Mouse (Mus musculus): ENCODE data around the gene Ffar3.
"Not testable (repeated sequence)": the region's sequence is repeated elsewhere in the genome, so short reads cannot be mapped to it uniquely, and the experiment has no call there.

Gene Ffar3

DNA sequence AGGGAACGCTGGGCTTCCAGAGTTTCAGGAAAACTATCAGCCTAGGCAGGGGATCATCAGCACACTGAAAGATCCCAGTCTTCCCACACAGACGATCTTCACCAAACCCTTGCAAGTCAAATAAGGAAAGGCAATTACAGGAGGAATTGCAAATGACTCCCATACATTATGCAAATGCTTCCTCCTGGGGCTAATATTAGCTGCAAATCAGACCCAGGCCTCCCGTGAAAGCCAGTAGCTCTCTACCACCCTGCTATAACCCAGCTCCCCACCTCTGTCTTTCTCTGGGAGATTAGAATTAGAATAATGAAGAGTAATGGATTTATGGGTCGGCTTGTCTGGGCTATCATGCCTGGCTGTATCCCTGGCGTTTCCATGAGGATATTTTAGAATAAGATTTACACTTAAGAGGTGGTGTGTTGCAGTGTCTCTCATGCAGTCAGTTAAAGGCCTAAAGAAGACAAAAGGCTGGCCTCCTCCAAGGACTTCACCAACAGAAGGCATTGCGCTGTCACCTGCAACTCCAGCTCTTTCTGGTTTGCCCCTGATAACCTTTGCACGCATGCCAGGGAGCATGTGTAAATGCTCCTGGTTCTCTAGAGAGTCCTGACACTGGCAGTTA is 11.2 kb downstream of the Ffar3 start:
- DNase-seq (ENCODE audit: low read depth, low spot score) = no peak

DNA sequence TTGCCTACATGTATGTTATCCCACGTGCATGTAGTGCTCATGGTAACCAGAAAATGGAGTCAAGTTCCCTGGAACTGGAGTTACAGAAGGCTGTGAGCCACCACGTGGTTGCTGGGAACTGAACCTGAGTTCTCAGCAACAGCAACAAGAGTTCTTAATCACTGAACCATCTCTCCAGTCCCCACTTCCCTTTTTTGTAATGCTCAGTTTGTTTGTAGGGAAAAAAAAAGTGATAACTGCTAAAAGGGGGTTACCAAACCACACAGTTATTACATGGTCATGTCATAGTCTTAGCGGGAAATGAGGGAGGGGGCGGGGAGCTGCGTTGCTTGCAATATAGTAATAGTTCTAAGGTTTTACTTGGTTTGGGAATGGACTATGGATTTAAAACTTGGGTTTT is 13.9 kb downstream of the Ffar3 start:
- no peak for DNase-seq (ENCODE audit: low read depth, low spot score)

DNA sequence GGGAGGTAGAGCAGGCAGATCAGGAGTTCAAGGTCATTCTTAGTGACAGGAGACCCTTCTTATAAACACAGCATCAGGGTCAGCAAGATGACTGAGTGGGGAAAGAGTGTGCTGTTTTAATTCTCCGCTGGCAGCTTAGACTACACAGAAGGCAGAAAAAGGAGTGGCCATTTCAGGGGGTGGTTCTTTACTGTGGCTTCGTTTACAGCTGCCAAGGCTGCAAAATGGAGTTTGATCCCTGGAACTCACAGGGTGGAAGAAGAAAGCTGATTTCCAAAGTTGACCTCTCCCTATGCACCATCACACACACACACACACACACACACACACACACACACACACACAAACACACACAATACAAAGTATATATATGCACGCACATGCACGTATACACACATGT is 14.6 kb downstream of the Ffar3 start:
- DNase-seq (ENCODE audit: low read depth, low spot score) = no peak

DNA sequence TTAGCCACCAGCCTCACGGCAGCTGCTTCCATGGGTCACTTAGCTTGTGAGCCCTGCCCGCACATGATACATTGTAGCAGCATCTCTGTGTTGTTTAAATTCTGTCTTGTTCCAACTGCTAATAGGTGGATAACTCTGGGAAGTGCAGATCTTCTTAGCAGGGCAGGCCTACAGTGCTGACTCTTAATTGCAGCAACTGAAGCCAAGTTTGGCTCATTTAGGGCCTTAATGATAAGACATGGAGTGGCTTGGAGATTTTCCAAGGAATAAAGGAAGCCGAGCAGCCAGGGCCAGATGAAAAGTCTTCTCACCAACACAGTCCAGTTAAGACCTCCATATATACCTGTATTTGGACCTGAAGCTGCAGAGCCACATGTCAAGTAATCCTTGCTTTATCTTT is 15.7 kb downstream of the Ffar3 start:
- no peak for DNase-seq (ENCODE audit: low read depth, low spot score)

DNA sequence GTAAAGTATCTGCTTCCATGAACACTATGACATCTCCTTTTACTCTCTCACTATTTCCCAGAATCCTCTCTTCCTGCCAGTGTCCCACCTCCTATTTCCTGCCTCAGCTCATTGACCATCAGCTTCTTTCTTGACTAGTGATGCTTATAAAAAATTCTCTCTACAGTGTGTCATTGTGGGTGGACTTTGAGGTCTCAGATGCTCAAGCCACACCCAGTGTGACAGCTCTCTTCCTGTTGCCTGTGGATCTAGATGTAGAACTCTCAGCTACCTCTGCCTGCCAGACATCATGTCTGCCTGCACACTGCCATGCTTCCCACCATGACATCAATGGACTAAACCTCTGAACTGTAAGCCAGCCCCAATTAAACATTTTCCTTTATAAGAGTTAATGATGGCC is 18.7 kb downstream of the Ffar3 start:
- no peak for DNase-seq (ENCODE audit: low read depth, low spot score)

DNA sequence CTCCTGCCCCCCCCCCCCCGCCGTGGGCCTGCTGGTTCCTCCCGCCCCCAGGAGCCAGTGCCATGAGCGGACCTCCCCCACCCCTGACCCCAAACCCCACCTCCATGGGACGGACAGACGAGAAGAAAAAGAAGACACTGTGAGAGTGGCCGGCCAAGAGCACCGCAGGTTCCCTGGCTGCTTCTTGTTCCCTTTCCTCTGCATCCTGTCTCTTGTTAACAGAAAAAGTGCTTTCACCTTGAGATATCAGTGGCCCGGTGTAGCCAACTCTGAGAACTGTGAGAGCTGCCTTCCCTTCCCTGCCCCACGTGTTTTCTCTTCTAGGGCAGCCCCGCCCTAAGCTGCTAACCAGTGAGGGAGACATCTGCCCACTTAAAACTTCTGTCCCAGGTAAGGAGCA is 23.3 kb downstream of the Ffar3 start:
- DNase-seq (ENCODE audit: low read depth, low spot score) = not testable (repeated sequence)

DNA sequence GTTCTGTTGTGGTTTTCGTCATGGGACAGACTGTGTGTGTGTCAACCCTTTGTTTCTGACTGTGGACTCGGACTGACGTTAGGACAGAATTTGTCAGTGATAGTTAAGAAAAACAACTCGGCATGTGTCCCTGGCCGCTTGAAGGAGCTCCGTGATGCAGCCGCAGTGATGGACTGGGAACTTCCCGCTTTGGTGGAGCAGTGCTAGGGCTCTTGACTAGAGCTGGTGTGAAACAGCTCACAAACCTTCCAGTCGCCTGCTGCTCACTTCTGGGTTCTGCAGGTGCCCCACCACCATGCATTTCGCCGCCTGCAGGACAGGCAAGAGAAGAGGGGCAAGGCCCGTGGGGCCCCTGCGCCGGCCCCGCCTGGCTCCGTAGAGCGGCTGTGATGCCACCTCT is 23.7 kb downstream of the Ffar3 start:
- no peak for DNase-seq (ENCODE audit: low read depth, low spot score)

DNA sequence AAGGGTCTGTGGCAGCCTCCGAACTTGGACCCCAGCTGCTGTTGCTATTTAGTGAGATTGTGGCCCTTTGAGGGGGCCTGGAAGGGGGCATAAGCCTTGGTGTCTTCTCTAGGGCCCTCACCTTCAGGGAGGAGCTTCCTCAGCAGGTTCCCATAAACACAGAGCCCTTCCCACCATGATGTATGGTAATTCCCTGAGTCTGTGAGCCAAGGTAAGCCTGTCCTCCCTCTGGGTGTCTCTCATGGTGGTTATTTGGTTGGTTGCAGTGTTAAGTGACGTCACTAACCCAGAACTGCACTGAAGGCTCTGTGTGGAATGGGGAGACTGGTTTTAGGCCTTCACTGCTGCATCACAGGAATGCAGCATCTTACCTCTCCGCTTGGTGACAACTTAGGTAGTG is 26.6 kb downstream of the Ffar3 start:
- no peak for DNase-seq (ENCODE audit: low read depth, low spot score)

DNA sequence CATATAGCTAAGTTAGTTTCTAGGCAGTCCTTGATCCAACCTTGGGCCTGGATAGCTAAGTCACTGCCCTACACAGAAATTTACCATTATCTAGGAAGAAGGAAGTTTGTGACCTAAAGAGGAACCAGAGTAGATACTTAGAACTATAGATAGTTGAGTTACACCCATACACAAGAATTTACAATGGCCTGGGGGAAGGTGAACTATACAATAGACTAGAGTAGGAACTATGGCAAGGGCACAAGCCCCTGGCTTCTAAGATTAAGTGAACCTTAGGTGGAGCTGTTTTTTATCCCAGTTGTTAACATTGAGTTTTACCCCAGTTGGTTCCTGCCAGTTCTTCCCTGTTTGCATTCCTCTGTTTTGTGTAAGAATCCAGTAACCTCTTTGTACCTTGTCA is 27.1 kb downstream of the Ffar3 start:
- not testable (repeated sequence) for DNase-seq (ENCODE audit: low read depth, low spot score)

DNA sequence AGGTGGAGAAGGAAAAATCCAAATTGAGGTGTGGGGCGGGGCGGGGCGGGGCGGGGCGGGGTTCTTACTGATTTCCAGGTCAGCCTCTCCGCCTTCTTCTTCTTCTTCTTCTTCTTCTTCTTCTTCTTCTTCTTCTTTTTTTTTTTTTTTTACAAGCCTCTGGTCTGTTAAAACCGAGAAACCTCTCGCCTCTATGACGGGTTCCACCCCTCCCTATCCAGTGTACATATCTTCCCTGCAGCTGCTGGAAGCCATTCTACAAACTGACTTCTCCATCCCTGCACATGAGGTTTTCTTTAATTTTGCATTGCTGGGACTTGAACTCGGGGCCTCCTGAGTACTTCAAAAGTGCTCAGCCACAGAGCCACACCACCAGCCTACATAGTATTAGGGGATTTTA is 29.3 kb downstream of the Ffar3 start:
- DNase-seq (ENCODE audit: low read depth, low spot score) = no peak

DNA sequence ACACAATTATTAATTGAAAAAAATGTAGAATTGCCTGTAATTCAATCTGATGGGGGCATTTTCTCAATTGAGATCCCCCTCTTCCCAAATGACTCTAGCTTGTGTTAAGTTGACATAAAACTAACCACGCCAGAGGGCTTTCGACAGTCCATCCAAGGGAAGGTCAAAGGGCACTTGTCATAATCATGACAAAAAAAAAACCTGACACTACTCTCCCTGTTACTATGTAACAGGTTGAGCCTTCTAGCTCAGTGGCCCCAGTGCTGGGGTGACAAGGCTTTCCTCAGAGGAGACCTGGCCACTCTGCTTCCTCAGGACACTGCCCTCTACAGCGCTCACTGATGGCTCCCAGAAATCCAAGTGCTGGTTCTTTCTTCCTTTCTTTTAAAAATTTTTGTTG is 31.7 kb downstream of the Ffar3 start:
- no peak for DNase-seq (ENCODE audit: low read depth, low spot score)

DNA sequence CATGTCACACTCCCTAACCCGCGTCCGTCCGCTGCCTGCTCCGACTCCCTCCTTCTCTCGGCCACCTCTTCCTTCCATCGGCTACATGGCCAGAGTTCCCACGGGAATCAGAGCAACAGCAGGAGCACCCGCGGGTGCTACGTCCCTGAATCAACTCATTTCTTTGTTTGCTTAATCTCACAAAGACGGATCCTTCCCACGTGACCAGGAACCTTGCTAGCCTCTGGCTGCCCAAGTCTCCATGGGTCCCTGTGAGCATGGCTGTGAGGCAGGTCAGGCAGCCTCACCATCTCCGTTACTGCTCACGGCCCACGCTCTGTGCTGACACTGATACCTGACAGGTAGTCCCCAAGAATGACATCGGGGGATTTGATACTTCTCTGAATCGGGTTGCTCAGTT is 32.3 kb downstream of the Ffar3 start, which contains the start of gene Ffar2:
Gene Ffar2 (minus strand): TSS at position 101 of the 400 bp plus-strand sequence.
- DNase-seq (ENCODE audit: low read depth, low spot score) = no peak

DNA sequence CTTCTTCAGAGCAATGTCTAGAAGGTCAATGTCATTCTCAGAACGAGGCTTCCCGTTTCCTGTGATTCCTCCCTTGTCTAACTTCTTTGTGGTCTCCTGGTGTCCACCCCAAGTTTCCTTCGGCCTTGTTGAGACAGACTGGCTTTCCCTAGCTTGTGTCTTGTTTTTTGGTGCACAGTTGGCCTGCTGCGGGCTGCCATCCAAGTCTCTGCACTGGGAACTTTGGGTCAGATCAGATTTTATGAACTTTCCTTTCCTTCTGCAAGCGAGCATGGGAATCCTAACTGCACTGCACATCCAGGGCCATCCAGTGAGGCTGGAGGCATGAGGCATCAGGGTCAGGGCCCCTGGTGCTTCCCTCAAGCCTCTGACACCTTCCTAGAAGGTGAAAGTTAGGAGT is 34.4 kb downstream of the Ffar3 start:
- DNase-seq (ENCODE audit: low read depth, low spot score) = no peak

DNA sequence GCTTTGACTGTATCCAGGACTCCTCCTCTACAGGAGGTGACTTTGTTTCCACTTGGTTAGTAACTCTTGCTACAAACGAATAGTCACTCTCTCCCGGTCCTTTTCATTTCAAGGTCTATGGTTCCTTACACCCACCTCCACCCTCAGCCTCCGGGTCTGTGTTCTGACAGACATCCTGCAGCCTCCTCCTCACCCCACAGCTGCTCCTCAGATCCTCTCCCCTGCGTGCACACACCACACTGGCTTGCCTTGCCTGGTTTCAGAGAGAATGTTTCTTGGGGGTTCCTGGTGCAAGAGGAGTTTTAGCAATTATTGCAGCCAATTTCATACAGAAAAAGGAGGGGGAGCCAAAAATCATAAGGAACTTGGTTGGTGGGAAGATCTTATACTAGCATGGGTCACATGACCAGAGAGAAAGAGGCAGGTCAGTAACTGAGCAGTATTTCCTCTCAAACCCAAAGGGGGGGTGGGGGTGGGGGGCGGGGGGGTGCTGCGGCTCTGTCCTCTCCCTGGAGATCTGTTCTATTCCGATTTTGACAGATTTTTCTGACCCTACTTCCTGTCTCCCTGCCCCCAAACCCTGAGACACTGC is 35.0 kb downstream of the Ffar3 start:
- DNase-seq (ENCODE audit: low read depth, low spot score) = no peak

DNA sequence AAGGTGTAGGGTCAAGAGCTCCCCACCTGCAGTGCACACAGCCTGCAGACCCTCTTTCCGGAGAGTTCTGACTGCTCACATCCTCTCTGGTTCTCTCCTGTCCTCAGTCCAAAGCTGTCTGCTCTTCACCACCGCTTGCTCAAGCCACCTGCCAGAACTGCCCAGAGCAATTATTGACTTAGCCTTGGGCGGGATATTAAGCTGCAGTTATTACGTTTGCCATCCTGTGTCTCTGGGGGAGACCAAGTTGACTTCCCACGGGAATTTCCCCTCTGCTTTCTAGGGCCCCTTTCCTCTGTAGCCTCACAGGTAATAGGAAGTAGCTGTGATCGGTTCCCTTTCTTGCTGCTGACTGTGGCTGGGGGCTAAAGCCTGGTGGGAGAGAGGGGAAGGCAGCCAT is 35.8 kb downstream of the Ffar3 start:
- no peak for DNase-seq (ENCODE audit: low read depth, low spot score)

DNA sequence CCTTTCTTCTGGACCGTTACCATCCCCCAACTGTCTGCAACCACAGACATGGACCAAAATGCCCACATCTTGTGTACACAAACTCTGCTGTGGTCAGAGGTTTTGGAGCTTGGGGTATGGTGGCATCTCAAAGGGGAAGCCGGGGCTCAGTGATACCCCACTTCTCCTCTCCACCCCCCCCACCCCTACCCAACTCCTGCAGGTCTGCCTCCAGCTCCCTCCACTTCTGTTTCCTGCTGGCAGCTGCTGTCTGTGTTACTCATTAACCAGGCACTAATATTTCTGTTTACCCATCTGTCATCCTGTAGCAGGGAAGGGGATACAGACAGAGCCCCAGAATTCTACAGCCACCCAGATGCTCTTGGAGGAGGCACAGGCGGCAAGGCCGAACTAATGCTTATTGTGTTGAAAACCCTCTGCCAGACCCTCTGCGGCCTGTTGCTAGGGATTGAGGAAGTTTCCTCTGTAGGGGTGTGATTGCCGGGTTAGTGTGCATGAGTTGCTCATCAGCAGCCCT is 43.6 kb downstream of the Ffar3 start:
- no peak for DNase-seq (ENCODE audit: low read depth, low spot score)

DNA sequence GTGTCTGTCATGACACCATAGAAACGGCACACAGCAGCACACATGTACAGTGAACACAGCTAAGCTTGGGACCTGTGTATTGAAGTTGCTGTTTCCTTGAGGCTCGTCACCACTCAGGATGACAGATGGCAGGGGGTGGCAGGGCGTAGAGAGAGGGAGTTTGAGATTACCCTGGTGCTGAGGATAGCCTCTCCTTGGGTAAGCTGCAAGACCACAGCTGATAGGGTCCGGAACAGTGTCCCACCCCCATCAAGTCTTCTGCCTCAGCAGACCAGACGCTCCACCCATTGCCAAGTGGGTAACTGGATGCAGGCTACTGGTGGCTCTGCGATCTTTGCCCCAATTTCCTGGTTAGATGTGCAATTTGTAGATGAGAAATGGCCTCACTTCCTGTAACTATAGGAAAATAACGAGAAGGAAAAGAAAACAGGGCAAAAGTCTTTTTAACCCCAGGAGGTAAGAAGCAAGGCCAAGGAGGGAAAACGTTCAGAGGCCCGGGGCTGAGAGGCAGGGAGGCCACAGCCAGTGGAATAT is 44.2 kb downstream of the Ffar3 start:
- DNase-seq (ENCODE audit: low read depth, low spot score) = no peak

DNA sequence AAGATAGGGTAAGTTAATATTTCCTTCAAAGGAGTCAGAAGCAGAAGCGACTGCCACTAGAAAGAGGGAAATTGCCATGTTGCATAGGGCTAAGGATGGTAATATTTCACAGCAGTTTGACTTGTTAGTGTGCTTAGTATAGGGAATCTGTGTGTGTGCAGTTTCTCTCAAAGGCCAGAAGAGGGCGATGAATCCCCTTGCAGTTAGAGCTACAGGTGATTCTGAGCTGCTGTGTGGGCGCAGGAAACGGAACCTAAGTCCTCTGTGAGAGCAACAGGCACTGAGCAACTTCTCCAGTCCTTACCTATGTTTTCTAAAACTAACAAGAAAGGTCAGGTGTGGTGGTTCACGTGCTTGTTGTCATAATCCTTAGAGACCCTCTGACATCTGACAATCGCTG is 45.7 kb downstream of the Ffar3 start:
- no peak for DNase-seq (ENCODE audit: low read depth, low spot score)

DNA sequence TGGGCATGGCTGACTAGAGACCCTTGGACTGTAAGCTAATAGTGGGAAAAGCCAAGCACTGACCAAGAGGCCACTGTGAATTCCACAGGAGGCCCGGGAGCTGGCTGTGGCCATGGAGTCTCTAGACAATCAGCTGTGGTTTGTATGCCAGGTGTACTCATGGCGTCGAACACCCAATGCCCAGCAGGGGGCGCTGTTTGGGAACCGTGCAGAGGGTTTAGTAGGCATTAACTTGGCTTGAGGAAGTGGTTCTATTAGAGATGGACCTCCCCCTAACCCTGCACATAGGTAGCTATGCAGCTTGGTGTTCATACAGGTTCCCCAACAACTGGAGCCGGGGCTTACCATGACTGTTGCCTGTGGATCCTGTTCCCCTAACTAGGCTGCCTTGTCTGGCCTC is 50.1 kb downstream of the Ffar3 start:
- peak; percentile 24 for DNase-seq (ENCODE audit: low read depth, low spot score)
